Mouse (Mus musculus) left cerebral cortex, postnatal 4 days (tissue): ENCODE results near the gene Ift81. TPM values are rescaled to one million over a fixed set of nuclear protein-coding genes. Genes with fewer than 3 reads are reported as not detected.

Source experiments
- DNase-seq: peaks from one replicate; pipeline ENCODE4 v3.0.0-alpha.2; 2022
- intact Hi-C: fragments of 180-260 bp; cut with DNase I; formaldehyde crosslinking; loops from one replicate; pipeline ENCODE4 v1.15.1; 2025
- total RNA-seq, 2 experiments: library from RNA; stranded (reverse); gene quantifications; 2 replicates each; pipeline ENCODE4 v1.2.3; 2021

The Ift81 gene
- total RNA-seq, 2 experiments from 2014 or later = 38.3 to 49.6 TPM

GRCm38 (mm10) chr5:122520254-122521129 lies 93.8 kb downstream of the Ift81 start:
- intact Hi-C loops = no loop called here
- no peak for DNase-seq

GRCm38 (mm10) chr5:122519043-122519660 lies 95.2 kb downstream of the Ift81 start:
- intact Hi-C loops = no loop called here
- DNase-seq = no peak

DNA sequence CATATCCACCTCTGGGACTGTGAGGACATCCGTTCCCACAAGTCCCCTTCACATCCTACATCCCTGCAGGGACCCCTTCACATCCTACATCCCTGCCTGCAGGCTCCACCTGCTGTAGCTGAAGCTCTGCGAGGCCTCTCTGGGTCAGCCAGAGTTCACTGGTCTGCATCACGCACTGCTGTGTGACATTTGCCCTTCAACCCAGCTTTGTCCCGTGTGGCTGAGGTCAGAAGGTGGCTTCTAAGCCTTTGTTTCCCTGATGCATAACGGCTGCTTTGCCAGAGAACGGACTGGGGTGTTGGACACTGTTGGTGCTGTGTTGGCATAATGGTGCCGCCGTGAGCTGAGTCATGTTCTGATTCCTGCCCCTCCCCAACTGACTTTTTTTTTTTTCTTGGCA lies 96.1 kb downstream of the Ift81 start:
- intact Hi-C loops = no loop called here
- no peak for DNase-seq

DNA sequence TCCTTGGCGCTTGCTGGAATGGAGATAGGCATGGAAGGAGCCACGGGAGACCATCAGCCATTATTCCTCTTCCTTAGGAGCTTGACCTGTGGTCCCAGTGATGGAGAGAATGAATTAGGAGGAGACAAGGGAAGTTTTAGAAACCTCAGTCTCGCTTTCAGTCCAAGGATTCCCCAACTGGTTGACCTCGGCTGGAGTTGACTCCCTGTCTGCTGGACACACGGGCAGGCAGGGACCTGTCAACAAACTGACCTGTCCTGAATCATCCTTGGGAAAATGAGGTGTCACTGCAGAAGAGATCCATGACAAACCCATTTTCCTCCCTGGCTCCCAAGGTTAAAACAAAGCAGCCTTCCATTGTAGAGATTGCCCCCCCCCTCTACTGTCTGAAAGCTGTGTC lies 97.4 kb downstream of the Ift81 start:
- DNase-seq = no peak
- intact Hi-C loops = no loop called here

- DNase-seq = no peak
- intact Hi-C loops = no loop called here
Observed at GRCm38 (mm10) chr5:122516029-122516730, 98.1 kb downstream of the Ift81 start.

GRCm38 (mm10) chr5:122514127-122514521 lies 100.2 kb downstream of the Ift81 start:
- DNase-seq = no peak

GRCm38 (mm10) chr5:122513421-122514126 lies 100.7 kb downstream of the Ift81 start:
- intact Hi-C loops = no loop called here
- no peak for DNase-seq

More at GRCm38 (mm10) chr5:122514127-122514521, 100.2 kb downstream of the Ift81 start:
- intact Hi-C loops = no loop called here

DNA sequence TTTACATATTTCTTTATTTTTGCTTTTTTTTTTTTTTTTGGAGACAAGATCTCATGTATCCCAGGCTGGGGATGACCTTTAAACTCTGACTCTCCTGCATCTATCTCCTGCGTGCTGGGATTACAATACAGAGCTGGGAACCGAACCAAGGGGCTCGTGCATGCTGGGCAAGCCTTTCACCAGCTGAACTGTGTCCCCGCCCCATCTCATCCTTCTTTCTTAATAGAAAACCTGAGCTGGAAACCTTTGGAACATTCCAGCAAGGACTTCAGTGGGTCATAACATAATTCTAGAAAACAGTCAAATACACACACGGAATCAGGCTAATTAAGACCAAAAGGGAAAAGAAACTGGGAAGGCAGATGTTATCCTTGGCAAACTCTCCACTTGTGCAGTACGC lies 102.3 kb downstream of the Ift81 start:
- DNase-seq = no peak
- intact Hi-C loops = no loop called here

DNA sequence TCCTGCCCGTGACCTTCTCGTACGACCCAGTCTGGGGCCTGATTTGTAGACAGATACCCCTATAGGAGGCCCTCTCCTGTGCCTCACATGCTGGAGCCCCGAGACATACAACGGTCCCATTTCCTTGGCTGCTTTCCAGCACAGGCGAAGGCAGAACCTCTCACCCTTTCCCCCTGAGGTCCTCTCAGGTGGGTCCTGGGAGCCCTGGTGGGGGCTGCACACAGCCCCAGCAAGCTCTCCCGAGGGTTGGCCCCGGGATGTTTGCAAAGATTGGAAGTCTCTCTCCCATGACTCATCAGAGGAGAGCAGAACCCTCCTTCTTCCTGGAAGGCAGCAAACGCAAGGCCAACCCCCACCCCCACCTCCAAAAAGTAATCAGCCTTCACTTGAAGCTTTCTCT lies 102.9 kb downstream of the Ift81 start:
- intact Hi-C loops = no loop called here

GRCm38 (mm10) chr5:122510651-122511157 lies 103.6 kb downstream of the Ift81 start:
- peak; percentile 45 for DNase-seq
- intact Hi-C loops = no loop called here

More for the DNA sequence above, 102.9 kb downstream of the Ift81 start:
- DNase-seq = no peak

- no peak for DNase-seq
Observed at GRCm38 (mm10) chr5:122509608-122510007, 104.7 kb downstream of the Ift81 start.

DNA sequence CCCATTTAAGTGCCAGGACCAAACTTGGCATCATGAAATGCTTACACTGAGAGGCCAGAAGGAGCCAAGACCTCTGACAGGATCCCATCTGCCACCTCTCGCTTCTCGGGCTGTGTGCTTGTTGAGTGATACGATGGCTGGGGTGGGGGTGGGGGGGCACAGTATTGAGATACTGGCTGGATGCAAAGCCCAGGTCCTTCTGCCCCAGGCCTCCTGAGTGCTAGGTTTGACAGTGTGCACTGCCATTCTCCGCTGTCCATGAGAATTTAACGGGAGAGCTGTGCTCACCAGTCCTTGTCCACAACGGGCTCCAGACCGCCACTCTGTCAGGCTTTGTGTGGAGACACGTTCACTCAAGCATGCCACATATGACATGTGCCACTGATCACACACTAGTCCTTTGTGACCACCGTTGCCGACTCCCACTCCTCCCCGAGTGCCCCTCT lies 105.4 kb downstream of the Ift81 start:
- intact Hi-C loops = no loop called here

More at GRCm38 (mm10) chr5:122509608-122510007, 104.7 kb downstream of the Ift81 start:
- intact Hi-C loops = no loop called here

GRCm38 (mm10) chr5:122507396-122507795 lies 106.9 kb downstream of the Ift81 start:
- intact Hi-C loops = no loop called here
- no peak for DNase-seq

More for the DNA sequence above, 105.4 kb downstream of the Ift81 start:
- peak; percentile 65 for DNase-seq

- intact Hi-C loops = no loop called here
- DNase-seq = no peak
Observed at GRCm38 (mm10) chr5:122506462-122506861, 107.9 kb downstream of the Ift81 start.

- DNase-seq = no peak
- intact Hi-C loops = no loop called here
Observed at GRCm38 (mm10) chr5:122505554-122505953, 108.8 kb downstream of the Ift81 start.

GRCm38 (mm10) chr5:122503760-122504119 lies 110.6 kb downstream of the Ift81 start:
- intact Hi-C loops = loop anchor here (5.0 kb wide), 1 partner anchor 119 kb away; no protein-coding TSS in a partner anchor
- DNase-seq = no peak

- intact Hi-C loops = loop anchor here (5.0 kb wide), 1 partner anchor 119 kb away; no protein-coding TSS in a partner anchor
Observed at GRCm38 (mm10) chr5:122503015-122503759, 111.1 kb downstream of the Ift81 start.

DNA sequence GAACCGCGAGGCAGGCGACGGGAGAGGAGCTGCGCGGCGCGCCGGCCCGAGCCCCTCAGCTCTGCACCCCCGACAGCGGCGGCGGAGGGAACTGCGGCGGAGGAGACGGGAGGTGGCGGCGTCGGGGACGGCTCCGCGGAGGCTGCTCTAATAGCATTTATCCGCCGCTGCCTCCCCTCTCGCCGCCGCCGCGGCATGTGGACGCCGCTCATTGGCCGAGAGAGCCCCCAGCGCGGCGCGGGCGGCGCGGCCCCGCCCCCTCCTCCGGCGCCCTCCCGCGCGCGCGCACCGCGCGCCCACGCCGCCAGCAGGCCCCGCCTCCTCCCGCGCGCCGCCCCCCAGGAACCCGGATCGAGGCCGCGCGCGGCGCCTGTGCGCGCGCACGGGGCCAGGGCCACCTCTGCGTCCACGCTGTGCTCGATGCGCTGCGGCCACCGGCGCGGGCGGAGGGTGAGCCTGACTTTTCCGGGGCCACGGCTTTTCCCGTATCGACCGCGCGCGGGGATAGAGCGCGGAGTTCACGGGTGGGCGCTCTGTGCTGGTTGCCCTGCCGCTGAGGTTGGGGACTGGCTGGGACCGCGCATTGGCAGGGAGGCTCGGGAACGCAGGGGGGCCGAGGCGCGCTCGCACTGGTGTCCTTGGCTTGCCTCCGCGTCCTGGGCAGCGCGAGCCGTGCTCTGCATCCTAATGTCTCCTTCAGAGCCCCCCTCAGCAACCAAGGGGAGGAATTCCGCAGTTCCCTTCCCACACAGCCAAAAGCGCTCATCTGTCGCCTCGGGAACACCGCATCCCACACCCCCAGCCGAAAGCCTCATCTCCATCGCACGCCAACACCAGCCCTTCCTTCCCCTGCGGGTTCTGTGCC lies 112.0 kb downstream of the Ift81 start, which contains the start of gene Atp2a2:
Gene Atp2a2 (minus strand): TSS at position 149 of the 865 bp plus-strand sequence.
- DNase-seq = peak; percentile 94
- intact Hi-C loops = loop anchor here (5.0 kb wide), 1 partner anchor 120 kb away; no protein-coding TSS in a partner anchor

More at GRCm38 (mm10) chr5:122503015-122503759, 111.1 kb downstream of the Ift81 start:
- DNase-seq = no peak
